Mouse (Mus musculus) thymus, adult 2 months (tissue): ENCODE results near the gene Ccr2.

Source experiments
- CTCF ChIP-seq: fragments of 200-500 bp; IDR thresholded peaks from 2 replicates; pipeline ENCODE4 v1.5.1; 2012; ENCODE audit warnings: mild to moderate bottlenecking, control low read depth, low read length, moderate library complexity, borderline replicate concordance; ENCODE audit not compliant: control insufficient read depth, poor library complexity, insufficient read depth; ENCODE audit errors: extremely low read depth
- POLR2A ChIP-seq: fragments of 200-500 bp; IDR thresholded peaks from 2 replicates; pipeline ENCODE4 v1.6.1; 2012; ENCODE audit warnings: mild to moderate bottlenecking, low read length, control low read depth, moderate library complexity; ENCODE audit not compliant: control insufficient read depth, poor library complexity, insufficient read depth; ENCODE audit errors: extremely low read depth

DNA sequence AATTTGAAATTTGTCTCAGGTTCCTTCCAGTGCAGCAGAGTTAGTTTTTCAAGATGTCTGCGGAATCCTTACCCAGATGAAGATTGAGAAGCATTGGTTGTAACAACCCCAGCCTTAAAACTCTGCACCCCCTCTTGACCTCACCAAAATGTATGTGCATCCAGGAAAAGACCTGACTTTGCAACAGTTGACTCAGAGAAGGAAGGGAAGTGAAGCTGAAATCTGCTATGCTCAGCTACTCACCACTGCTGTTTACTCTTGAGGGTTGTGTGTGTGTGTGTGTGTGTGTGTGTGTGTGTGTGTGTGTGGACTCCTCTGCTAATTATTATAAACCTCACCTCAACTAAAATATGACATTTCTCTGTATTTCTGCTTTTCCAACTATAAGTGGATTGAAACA is 30.2 kb upstream of the Ccr2 start:
- TF ChIP-seq CTCF (no peak), POLR2A (no peak)
